27 mouse cellular contexts compared by ENCODE assay signal in genomic region chr15:96330536-96330935, GRCm38 (mm10). TPM values are rescaled to one million over a fixed set of nuclear protein-coding genes. Genes with fewer than 3 reads are reported as not detected.
DNase-seq lines count a peak whose midpoint lies in the region; ATAC-seq and TF ChIP-seq lines count a peak whose summit lies in the region.
"Had no signal": no experiment of that assay in that cellular context is flagged by ENCODE, and none has a peak within 500 bp of the region (broad histone marks: within the 10 kb centered on the region; RNA-seq: fewer than 3 reads in every experiment).

No protein-coding gene starts in this region.

- TF ChIP-seq CTCF in heart, adult 2 months (IDR thresholded peaks at IDR 0.05), result no peak
- no peak for TF ChIP-seq CTCF in liver, postnatal 0 days (IDR thresholded peaks at IDR 0.05; ENCODE audit: low read depth)

- no peaks in the 10 kb centered on the region for H3K27me3 ChIP-seq in heart, adult 2 months (ENCODE audit: control insufficient read depth, insufficient read depth, low read length)
- no peaks in the 10 kb centered on the region for H3K27me3 ChIP-seq in liver, postnatal 0 days (ENCODE audit: insufficient read depth, low read length)
- H3K27me3 ChIP-seq: hindbrain, embryonic 15.5 days; limb, embryonic 12.5 days; megakaryocyte, embryonic 14.5 days; neural tube, embryonic 12.5 days; Patski had no signal

- H3K27ac ChIP-seq in heart, adult 2 months, result peak overlapping the region; percentile 40
- peak overlapping the region; percentile 22; the same call in 1 of the 2 replicates for H3K27ac ChIP-seq in liver, postnatal 0 days (ENCODE audit: low read depth)
- H3K27ac ChIP-seq: hindbrain, embryonic 15.5 days; limb, embryonic 12.5 days; neural tube, embryonic 12.5 days had no signal

- TF ChIP-seq EP300 in heart, adult 2 months (IDR thresholded peaks at IDR 0.05; ENCODE audit: insufficient read depth, low read depth, low read length), result no peak
- TF ChIP-seq EP300 in liver, postnatal 0 days (IDR thresholded peaks at IDR 0.05; ENCODE audit: low read depth), result no peak

- H3K4me2 ChIP-seq in liver, postnatal 0 days (ENCODE audit: low read depth, low read length), result peak overlapping the region; percentile 10; the same call in 1 of the 2 replicates
- H3K4me2 ChIP-seq: heart, embryonic 11.5 days; hindbrain, embryonic 15.5 days; limb, embryonic 12.5 days; neural tube, embryonic 12.5 days had no signal

- no peak overlapping the region for H3K9ac ChIP-seq in heart, adult 2 months (ENCODE audit: low read depth, low read length)
- H3K9ac ChIP-seq in liver, postnatal 0 days (replicated peaks), result no peak overlapping the region
- H3K9ac ChIP-seq: forebrain, postnatal 0 days; hindbrain, embryonic 15.5 days; limb, embryonic 12.5 days; neural tube, embryonic 12.5 days had no signal

- no peak for DNase-seq in heart, adult 2 months
- DNase-seq in heart, postnatal 4 days, result no peak
- DNase-seq in liver, postnatal 0 days, result no peak
- DNase-seq in spleen, postnatal 4 days (ENCODE audit: low spot score in 2 of 2), result no peak
- DNase-seq in cerebellum, postnatal 25 days, result no peak
- DNase-seq: cerebellum, adult 11-12 months; cerebellum, postnatal 14 days; forebrain, postnatal 0 days; gastrocnemius, postnatal 25 days; kidney, adult 9 months; kidney, postnatal 14 days; layer of hippocampus, postnatal 36 days; lung, adult 2 months; lung, postnatal 14 days; midbrain, embryonic 14.5 days; right cerebral cortex, postnatal 14 days; thymus, postnatal 14 days had no signal

- peak; percentile 23 for ATAC-seq in CD4-positive, CD25-positive, alpha-beta regulatory T cell, adult 4 months
- ATAC-seq in erythroid progenitor cell, adult 5-6 weeks (replicated peaks; ENCODE audit: low FRiP score, poor library complexity, severe bottlenecking), result peak; percentile 57; the same call in 1 of the 2 replicates
- peak; percentile 62 for ATAC-seq in liver, postnatal 0 days
- no peak for ATAC-seq in inflammation-experienced regulatory T-cells, adult 6 months
- ATAC-seq: forebrain, postnatal 0 days; intestine, embryonic 16.5 days; Patski had no signal

- peaks cover 3% of the 10 kb centered on the region for H3K36me3 ChIP-seq in heart, adult 2 months (ENCODE audit: control insufficient read depth, insufficient read depth, low read length)
- H3K36me3 ChIP-seq in liver, postnatal 0 days (replicated peaks; ENCODE audit: insufficient read depth, low read length), result no peaks in the 10 kb centered on the region; the same call in none of the 2 replicates
- H3K36me3 ChIP-seq: hindbrain, embryonic 15.5 days had no signal

- H3K4me3 ChIP-seq in heart, adult 2 months, result no peak overlapping the region
- no peak overlapping the region for H3K4me3 ChIP-seq in liver, postnatal 0 days (ENCODE audit: low read depth, low read length)
- H3K4me3 ChIP-seq: hindbrain, embryonic 15.5 days; limb, embryonic 12.5 days; megakaryocyte, embryonic 14.5 days; neural tube, embryonic 12.5 days had no signal

- TF ChIP-seq POLR2A in heart, adult 2 months (IDR thresholded peaks at IDR 0.05; ENCODE audit: insufficient read depth, low read depth, low read length), result no peak

- 47% methylated on average over 3 of the region's 3 CpGs for WGBS in heart, adult 2 months
- WGBS in liver, postnatal 0 days (ENCODE audit: insufficient replicate concordance), result 50% methylated on average over 3 of the region's 3 CpGs

- H3K4me1 ChIP-seq in heart, adult 2 months (ENCODE audit: control insufficient read depth, insufficient read depth, low read length), result peaks cover 12% of the 10 kb centered on the region
- peaks cover 13% of the 10 kb centered on the region; the same call in 1 of the 2 replicates for H3K4me1 ChIP-seq in liver, postnatal 0 days (ENCODE audit: insufficient read depth)

- H3K9me3 ChIP-seq in liver, postnatal 0 days (ENCODE audit: low read length), result no peaks in the 10 kb centered on the region
- H3K9me3 ChIP-seq: hindbrain, embryonic 15.5 days; limb, embryonic 12.5 days; megakaryocyte, embryonic 14.5 days; neural tube, embryonic 12.5 days had no signal

- H3K79me2 ChIP-seq in heart, adult 2 months (replicated peaks; ENCODE audit: control insufficient read depth, insufficient read depth, low read length), result peaks cover 7% of the 10 kb centered on the region

- intact Hi-C loops in heart, adult 2 months (cut with DNase I), result no loop called here

RNA-seq across cellular contexts. Expression of gene Arid2, which starts 43.2 kb away (rescaled TPM):
- total RNA-seq in heart, adult 2 months (2021), result 10 to 100 TPM; 20.1 to 21.1 TPM
- 8.0 and 13.7 TPM in 2 replicates for polyA plus RNA-seq in heart, adult 2 months (2012; rRNA removed)
- total RNA-seq in heart, postnatal 4 days (2021), result 10 to 100 TPM; 42.9 to 47.6 TPM
- 10 to 100 TPM; 17.9 to 21.0 TPM for polyA plus RNA-seq in CD4-positive, CD25-positive, alpha-beta regulatory T cell, adult 4 months (2017; shearing (Covaris generic))
- 81.3 and 89.0 TPM in 2 replicates for total RNA-seq in erythroid progenitor cell, adult 5-6 weeks (2015; ENCODE audit: low replicate concordance)
- 78.7 and 94.4 TPM in 2 replicates for total RNA-seq in erythroid progenitor cell, adult 5-6 weeks (2017; ENCODE audit: low replicate concordance)
- 5.5 and 5.9 TPM in 2 replicates for polyA plus RNA-seq in liver, postnatal 0 days (2015; fragmentation: Nextera tagmentation; extraction: Ambion mirVana)
- 10 to 100 TPM; 13.7 to 21.7 (median 17.0) TPM for polyA plus RNA-seq in inflammation-experienced regulatory T-cells, adult 6 months (2017; shearing (Covaris generic))
